Mouse (Mus musculus) bone marrow macrophage, adult 2 months (primary cell): Measurements from ENCODE around the gene Eral1.

ENCODE experiments used
- CTCF ChIP-seq: IDR thresholded peaks from 2 replicates; pipeline ENCODE4 v1.5.1; 2012; ENCODE audit warnings: low read depth, mild to moderate bottlenecking, low read length, moderate library complexity
- POLR2A ChIP-seq: IDR thresholded peaks from 2 replicates; pipeline ENCODE4 v1.6.1; 2012; ENCODE audit warnings: mild to moderate bottlenecking, low read depth, low read length, borderline replicate concordance

- TF ChIP-seq CTCF (no peak), POLR2A (no peak)
Measured at GRCm38 (mm10) chr11:78066641-78067040, 13.5 kb downstream of the Eral1 start.
